Mouse (Mus musculus) hindbrain, postnatal 0 days (tissue): ENCODE results near the gene Dedd2. TPM values are rescaled to one million over a fixed set of nuclear protein-coding genes. Genes with fewer than 3 reads are reported as not detected.

Experiments
- ATAC-seq: fragments of 200-750 bp; cut with Nextera tagmentation; 2 replicates; pipeline ENCODE4 v1.8.0; 2017; ENCODE audit warnings: mild to moderate bottlenecking, moderate TSS enrichment, moderate library complexity
- DNase-seq: peaks from one replicate; pipeline ENCODE4 v3.0.0-alpha.2; 2015; ENCODE audit warnings: low spot score
- H3K27ac ChIP-seq: fragments of 300-500 bp; sonication (generic); 2 replicates; pipeline ENCODE4 v1.5.1; 2014; ENCODE audit warnings: mild to moderate bottlenecking
- H3K27me3 ChIP-seq: fragments of 300-500 bp; sonication (generic); 2 replicates; pipeline ENCODE4 v1.6.1; 2014; ENCODE audit warnings: low read length, mixed read lengths; ENCODE audit not compliant: insufficient read depth
- H3K36me3 ChIP-seq: fragments of 300-500 bp; sonication (generic); 2 replicates; pipeline ENCODE4 v1.6.1; 2014; ENCODE audit warnings: low read length, mixed read lengths; ENCODE audit not compliant: insufficient read depth
- H3K4me1 ChIP-seq: fragments of 300-500 bp; sonication (generic); 2 replicates; pipeline ENCODE4 v1.6.1; 2014; ENCODE audit warnings: antibody characterized with exemption, low read length, mixed read lengths; ENCODE audit not compliant: insufficient read depth
- H3K4me2 ChIP-seq: fragments of 300-500 bp; sonication (generic); 2 replicates; pipeline ENCODE4 v1.6.1; 2014; ENCODE audit warnings: low read depth, mild to moderate bottlenecking, low read length, moderate library complexity, mixed read lengths
- H3K4me3 ChIP-seq: fragments of 300-500 bp; sonication (generic); 2 replicates; pipeline ENCODE4 v1.5.1; 2014; ENCODE audit warnings: low read length
- H3K9ac ChIP-seq: fragments of 300-500 bp; sonication (generic); replicated peaks from 2 replicates; pipeline ENCODE4 v1.6.1; 2014; ENCODE audit warnings: mild to moderate bottlenecking, low read length, moderate library complexity, mixed read lengths
- H3K9me3 ChIP-seq: fragments of 300-500 bp; sonication (generic); 2 replicates; pipeline ENCODE4 v1.6.1; 2016; ENCODE audit warnings: low read length, mixed read lengths
- CTCF ChIP-seq: IDR thresholded peaks from 2 replicates; pipeline ENCODE4 v1.5.1; 2016; ENCODE audit warnings: antibody characterized with exemption, control low read depth, low read depth
- WGBS: fragments of 180-500 bp; shearing (Covaris S2); extraction: QIAGEN DNeasy Blood & Tissue Kit; methylation state at CpG from one replicate; pipeline ENCODE4 v1.1.7; 2014; 5-methylcytosine and 5-hydroxymethylcytosine counted together
- polyA plus RNA-seq: library from polyadenylated mRNA; unstranded; fragments of >200 nt; fragmentation: Nextera tagmentation; extraction: Ambion mirVana; gene quantifications from 2 replicates; pipeline ENCODE4 v1.2.1, GENCODE M21; 2015
- total RNA-seq: library from RNA; depleted of rRNA; stranded (reverse); fragments of >200 nt; gene quantifications from 2 replicates; pipeline ENCODE4 v1.2.3, GENCODE M21; 2014

Gene Dedd2
- total and polyA plus RNA-seq, 2 experiments from 2014 or later, result 19.8 to 31.7 TPM

DNA sequence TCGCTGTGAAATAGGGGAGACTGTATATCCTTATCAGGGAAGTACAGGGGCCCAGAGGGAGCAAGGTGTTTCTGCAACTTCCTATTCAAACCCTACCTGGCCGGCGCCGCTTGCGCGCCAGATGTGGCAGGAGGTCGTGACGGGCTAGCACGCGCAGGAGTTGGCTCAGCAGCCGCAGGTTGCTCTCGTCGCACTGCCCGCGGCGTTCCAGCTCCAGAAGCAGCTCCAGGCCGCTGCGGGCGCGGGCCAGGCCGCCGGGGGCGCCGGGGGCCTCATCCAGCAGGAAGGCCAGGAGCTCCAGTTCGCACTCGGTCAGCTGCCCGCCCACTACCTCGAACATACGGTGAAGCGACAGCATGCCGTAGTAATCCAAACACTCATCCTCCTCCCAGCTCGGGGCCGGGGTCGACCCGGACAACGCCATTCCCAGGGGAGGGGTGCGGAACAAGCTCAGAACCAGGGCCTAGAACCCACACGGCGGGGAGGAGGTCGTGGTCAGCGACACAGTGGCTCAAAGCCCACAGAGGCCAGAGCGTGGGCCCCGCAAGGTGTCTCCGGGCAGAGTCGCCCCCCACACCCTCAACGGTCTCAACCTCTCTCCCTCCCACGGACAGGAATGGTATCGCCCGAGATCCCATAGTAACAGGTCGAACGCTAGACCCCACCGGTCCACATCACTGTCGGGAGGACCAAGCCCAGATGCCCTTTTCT lies 1.6 kb downstream of the Dedd2 start:
- 2% methylated on average over 50 of the region's 53 CpGs for WGBS
- Histone ChIP-seq H3K27me3 (no peaks in the 10 kb centered on the region), H3K4me3 (peak overlapping the region; percentile 61), H3K9me3 (no peaks in the 10 kb centered on the region), H3K4me1 (peaks cover 17% of the 10 kb centered on the region), H3K36me3 (no peaks in the 10 kb centered on the region; the same call in 1 of the 2 replicates), H3K4me2 (peak overlapping the region; percentile 78), H3K9ac (peak overlapping the region; percentile 79), H3K27ac (peak overlapping the region; percentile 79)
- TF ChIP-seq CTCF, result no peak
- peak; percentile 33 for ATAC-seq
- peak; percentile 74 for DNase-seq

DNA sequence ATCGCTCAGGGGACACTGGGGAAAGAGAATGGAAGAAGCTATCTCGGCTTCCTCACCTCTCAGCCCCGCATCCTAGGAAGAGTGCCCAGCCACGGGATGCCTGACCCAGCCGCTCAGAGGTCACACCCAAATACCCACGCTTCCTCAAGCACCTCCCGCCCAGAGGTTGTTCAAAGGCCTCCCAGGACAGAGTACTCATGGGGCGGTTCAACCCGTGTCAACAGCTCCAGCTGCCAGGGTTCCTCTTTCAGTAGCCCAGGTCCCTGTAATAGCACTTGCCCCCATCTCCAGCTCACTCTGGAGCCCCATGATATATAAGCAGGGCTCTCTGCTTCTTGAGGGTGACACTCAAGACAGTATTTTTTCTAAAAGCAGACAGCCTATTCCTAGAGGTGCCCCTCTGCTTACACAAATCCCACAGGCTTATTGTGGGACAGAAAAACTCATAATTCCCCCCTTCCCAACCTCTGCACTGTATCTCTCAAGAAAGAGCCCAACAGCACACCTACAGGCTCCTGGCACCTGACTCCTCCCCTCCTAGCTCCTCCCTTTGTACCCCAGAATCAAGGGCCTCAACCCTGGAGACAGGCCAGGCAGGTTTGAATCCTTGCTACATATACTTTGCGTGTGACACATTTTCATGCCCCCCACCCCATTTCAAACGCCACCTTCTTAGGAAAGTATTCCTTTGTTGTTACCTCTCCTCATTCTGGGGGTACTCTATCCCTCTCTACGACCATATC lies 2.6 kb downstream of the Dedd2 start:
- Histone ChIP-seq H3K27ac (no peak overlapping the region), H3K27me3 (no peaks in the 10 kb centered on the region), H3K4me3 (no peak overlapping the region), H3K4me2 (peak overlapping the region; percentile 78; the same call in 1 of the 2 replicates), H3K9me3 (no peaks in the 10 kb centered on the region), H3K9ac (0 out of 2 replicates have a peak overlapping the region, but pooled peaks have one; percentile 13), H3K36me3 (no peaks in the 10 kb centered on the region; the same call in 1 of the 2 replicates), H3K4me1 (peaks cover 17% of the 10 kb centered on the region)
- no peak for ATAC-seq
- no peak for TF ChIP-seq CTCF
- 68% methylated on average over 12 of the region's 12 CpGs for WGBS
- no peak for DNase-seq

DNA sequence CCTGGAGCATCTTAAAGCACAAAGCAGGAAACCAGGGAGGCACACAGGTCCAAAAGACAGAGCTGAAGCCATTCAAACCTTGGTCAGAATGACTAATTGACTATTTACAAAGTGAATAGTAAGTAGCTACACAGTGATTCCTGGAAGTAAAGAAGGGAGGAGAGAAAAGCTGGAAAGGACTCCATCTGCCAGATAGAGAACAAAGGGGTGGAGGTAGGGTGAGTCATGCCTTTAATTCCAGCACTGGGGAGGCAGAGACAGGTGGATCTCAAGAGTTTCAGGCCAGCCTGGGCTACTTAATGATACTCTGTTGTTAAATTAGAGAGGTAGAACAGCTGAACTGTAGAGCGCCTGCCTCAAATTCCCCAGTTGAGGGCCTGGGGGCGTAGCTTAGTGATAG lies 6.2 kb downstream of the Dedd2 start:
- H3K4me3 ChIP-seq, result no peak overlapping the region
- DNase-seq (no peak), ATAC-seq (no peak)
- no peak for TF ChIP-seq CTCF
- no peak overlapping the region for H3K4me2 ChIP-seq
- H3K4me1 ChIP-seq, result no peaks in the 10 kb centered on the region
- H3K9ac ChIP-seq, result no peak overlapping the region
- H3K27ac ChIP-seq, result no peak overlapping the region
- H3K9me3 ChIP-seq, result no peaks in the 10 kb centered on the region
- WGBS, result 94% methylated on average over 2 of the region's 2 CpGs
- peaks cover 16% of the 10 kb centered on the region; the same call in 1 of the 2 replicates for H3K36me3 ChIP-seq
- H3K27me3 ChIP-seq, result no peaks in the 10 kb centered on the region

DNA sequence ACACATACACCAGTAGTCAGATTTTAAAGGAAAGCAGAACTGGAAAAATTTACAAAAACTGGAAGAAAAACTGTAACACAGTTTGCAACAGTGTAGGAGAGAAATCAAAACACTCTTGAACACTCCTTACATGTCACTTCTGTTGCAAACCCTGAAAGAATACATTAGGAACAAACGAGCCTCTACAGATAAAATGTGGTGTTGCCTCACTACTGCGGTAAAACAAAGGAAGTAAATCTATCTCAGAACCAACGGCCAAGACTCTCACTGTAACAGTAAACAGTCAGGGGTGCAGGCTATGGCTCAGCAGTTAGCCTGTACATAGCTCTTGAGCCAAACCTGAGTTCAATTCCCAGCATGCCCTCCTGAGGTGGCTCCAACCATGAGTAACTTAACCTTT lies 7.3 kb downstream of the Dedd2 start:
- WGBS, result 85% methylated on average over 3 of the region's 3 CpGs
- H3K36me3 ChIP-seq, result peaks cover 24% of the 10 kb centered on the region; the same call in 1 of the 2 replicates
- DNase-seq (no peak), ATAC-seq (no peak)
- H3K4me3 ChIP-seq, result no peak overlapping the region
- no peak for TF ChIP-seq CTCF
- no peaks in the 10 kb centered on the region for H3K27me3 ChIP-seq
- no peak overlapping the region for H3K9ac ChIP-seq
- no peaks in the 10 kb centered on the region for H3K4me1 ChIP-seq
- H3K4me2 ChIP-seq, result no peak overlapping the region
- no peaks in the 10 kb centered on the region for H3K9me3 ChIP-seq
- no peak overlapping the region for H3K27ac ChIP-seq

DNA sequence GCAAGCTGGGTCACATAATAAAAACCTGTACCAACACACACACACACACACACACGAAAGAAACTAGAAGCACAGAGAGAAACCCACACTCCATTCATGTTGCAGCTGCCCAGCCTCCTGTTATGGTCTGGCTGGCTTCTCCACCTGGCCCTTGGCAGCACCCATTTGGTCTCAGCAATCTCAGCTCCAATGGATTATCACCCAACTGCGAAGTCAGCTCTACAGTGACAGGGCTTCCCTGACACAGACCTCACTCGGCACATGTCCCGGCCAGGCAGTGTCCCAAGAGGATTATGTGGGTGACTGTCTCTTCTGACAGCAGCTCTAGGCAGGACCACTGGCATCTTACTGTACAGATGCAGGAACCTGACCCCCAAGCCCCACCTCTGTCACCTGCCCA lies 9.9 kb downstream of the Dedd2 start:
- Histone ChIP-seq H3K27me3 (no peaks in the 10 kb centered on the region), H3K27ac (no peak overlapping the region), H3K4me3 (no peak overlapping the region), H3K9ac (no peak overlapping the region), H3K9me3 (no peaks in the 10 kb centered on the region), H3K36me3 (peaks cover 25% of the 10 kb centered on the region; the same call in 1 of the 2 replicates), H3K4me1 (no peaks in the 10 kb centered on the region), H3K4me2 (no peak overlapping the region)
- DNase-seq (no peak), ATAC-seq (no peak)
- TF ChIP-seq CTCF, result no peak
- WGBS, result 86% methylated on average over 4 of the region's 4 CpGs

DNA sequence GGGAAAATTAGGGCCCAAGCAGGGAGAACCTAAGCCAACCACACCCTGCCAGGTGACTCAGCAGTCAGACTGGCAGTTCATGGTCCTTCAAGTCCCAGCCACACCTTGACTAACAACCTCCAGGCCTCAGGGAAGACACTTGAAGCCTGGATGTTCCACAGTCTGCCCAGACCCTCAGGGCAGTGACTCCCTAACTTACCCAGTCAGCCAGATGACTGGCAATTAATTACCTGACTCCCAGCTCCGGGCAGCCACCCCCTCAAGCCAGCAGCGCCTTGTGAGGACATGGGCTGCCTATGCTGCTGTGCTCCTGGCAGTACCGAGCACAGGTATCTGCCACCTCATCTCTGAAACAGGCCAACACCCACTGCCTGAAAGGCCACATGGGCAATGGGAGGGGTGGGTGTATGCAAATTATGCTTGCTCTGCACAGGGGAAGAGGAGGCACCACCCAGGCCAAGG lies 11.2 kb downstream of the Dedd2 start:
- no peak for TF ChIP-seq CTCF

More for the DNA sequence above, 11.2 kb downstream of the Dedd2 start:
- no peak for DNase-seq
- no peak overlapping the region for H3K4me3 ChIP-seq
- peaks cover 25% of the 10 kb centered on the region; the same call in 1 of the 2 replicates for H3K36me3 ChIP-seq
- H3K9me3 ChIP-seq, result no peaks in the 10 kb centered on the region
- H3K27ac ChIP-seq, result no peak overlapping the region
- ATAC-seq, result no peak
- no peaks in the 10 kb centered on the region for H3K4me1 ChIP-seq
- H3K4me2 ChIP-seq, result no peak overlapping the region
- WGBS, result 68% methylated on average over 3 of the region's 3 CpGs
- H3K9ac ChIP-seq, result no peak overlapping the region
- H3K27me3 ChIP-seq, result no peaks in the 10 kb centered on the region
